Mouse (Mus musculus): ENCODE measurements around the gene Plvap. TPM values are rescaled to one million over a fixed set of nuclear protein-coding genes. Genes with fewer than 3 reads are reported as not detected.

Gene Plvap
- 59.3 and 63.7 TPM in 2 replicates for polyA plus RNA-seq (2014; fragmentation: Nextera tagmentation; extraction: Ambion mirVana)

DNA sequence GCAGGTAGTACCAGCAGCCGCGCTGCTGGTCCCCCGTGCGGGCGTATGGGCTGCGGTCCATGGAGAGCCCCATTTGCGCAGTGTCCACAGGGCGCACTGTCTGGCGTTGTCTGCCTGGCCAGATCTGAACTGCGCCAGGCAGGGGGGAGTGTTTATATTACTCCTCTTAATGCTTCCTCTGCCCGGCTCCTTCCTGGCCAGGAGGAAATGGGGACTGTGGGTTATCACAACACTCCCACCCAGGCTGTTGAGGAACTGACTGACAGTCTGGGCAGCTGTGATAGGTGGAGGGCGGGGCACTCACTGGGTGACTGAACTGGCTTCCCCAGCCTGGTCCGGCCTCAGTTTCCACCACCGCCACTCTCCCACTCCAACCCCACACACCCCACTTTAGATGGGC is at the start of gene Plvap:
Plvap (minus strand) TSS at position 109 of the 400 bp plus-strand sequence.
- 20% methylated on average over 14 of the region's 14 CpGs for WGBS
- no peaks in the 10 kb centered on the region for H3K9me3 ChIP-seq (ENCODE audit: control insufficient read depth, low read length)
- no peak within 1 kb of the TSS for H3K9ac ChIP-seq (ENCODE audit: low read length)
- H3K4me2 ChIP-seq (ENCODE audit: low read length), result no peak within 1 kb of the TSS; the same call in 1 of the 2 replicates
- peaks cover 26% of the 10 kb centered on the region for H3K27me3 ChIP-seq (replicated peaks; ENCODE audit: control insufficient read depth, insufficient read depth, low read length)
- no peak within 1 kb of the TSS for H3K27ac ChIP-seq (ENCODE audit: low read depth)
- no peaks in the 10 kb centered on the region for H3K4me1 ChIP-seq (replicated peaks; ENCODE audit: control insufficient read depth, insufficient read depth, low read length)
- H3K4me3 ChIP-seq (ENCODE audit: low read depth, low read length), result peak within 1 kb of the TSS; percentile 13; the same call in 1 of the 2 replicates
- no peak for ATAC-seq (replicated peaks; ENCODE audit: low FRiP score, low TSS enrichment, low read depth)
- no peak for DNase-seq (ENCODE audit: low spot score)
- no peaks in the 10 kb centered on the region for H3K36me3 ChIP-seq (ENCODE audit: control insufficient read depth, insufficient read depth, low read length)

- Histone ChIP-seq H3K9ac (ENCODE audit: low read length) (no peak overlapping the region), H3K27me3 (replicated peaks; ENCODE audit: control insufficient read depth, insufficient read depth, low read length) (peaks cover 74% of the 10 kb centered on the region), H3K27ac (ENCODE audit: low read depth) (no peak overlapping the region), H3K4me1 (replicated peaks; ENCODE audit: control insufficient read depth, insufficient read depth, low read length) (peaks cover 4% of the 10 kb centered on the region; the same call in 1 of the 2 replicates), H3K4me2 (ENCODE audit: low read length) (no peak overlapping the region), H3K9me3 (ENCODE audit: control insufficient read depth, low read length) (peaks cover 6% of the 10 kb centered on the region; the same call in 1 of the 2 replicates), H3K4me3 (ENCODE audit: low read depth, low read length) (no peak overlapping the region), H3K36me3 (ENCODE audit: control insufficient read depth, insufficient read depth, low read length) (no peaks in the 10 kb centered on the region)
- 84% methylated on average over 5 of the region's 5 CpGs for WGBS
- DNase-seq (ENCODE audit: low spot score) (no peak), ATAC-seq (replicated peaks; ENCODE audit: low FRiP score, low TSS enrichment, low read depth) (no peak)
Measured at GRCm38 (mm10) chr8:71560765-71561164, 49.2 kb upstream of the Plvap start.

DNA sequence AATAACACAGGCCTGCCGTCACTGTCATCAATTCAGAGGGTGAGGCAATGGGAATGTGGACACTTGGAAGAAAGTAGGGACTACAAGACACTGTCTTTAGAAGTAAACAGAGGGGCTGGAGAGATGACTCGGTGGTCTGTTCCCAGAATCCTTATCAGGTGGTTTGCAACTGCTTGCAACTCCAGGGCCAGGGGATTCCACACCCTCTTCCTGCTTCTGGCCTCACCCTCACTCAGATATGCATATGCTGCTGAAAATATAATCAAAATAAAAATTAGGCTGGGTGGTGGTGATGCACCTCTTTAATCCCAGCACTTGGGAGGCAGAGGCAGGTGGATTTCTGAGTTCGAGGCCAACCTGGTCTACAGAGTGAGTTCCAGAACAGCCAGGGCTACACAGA is 48.5 kb upstream of the Plvap start:
- Histone ChIP-seq H3K27me3 (replicated peaks; ENCODE audit: control insufficient read depth, insufficient read depth, low read length) (peaks cover 75% of the 10 kb centered on the region), H3K36me3 (ENCODE audit: control insufficient read depth, insufficient read depth, low read length) (no peaks in the 10 kb centered on the region), H3K4me3 (ENCODE audit: low read depth, low read length) (no peak overlapping the region), H3K4me1 (replicated peaks; ENCODE audit: control insufficient read depth, insufficient read depth, low read length) (peaks cover 4% of the 10 kb centered on the region; the same call in 1 of the 2 replicates), H3K9ac (ENCODE audit: low read length) (no peak overlapping the region), H3K27ac (ENCODE audit: low read depth) (no peak overlapping the region), H3K4me2 (ENCODE audit: low read length) (no peak overlapping the region), H3K9me3 (ENCODE audit: control insufficient read depth, low read length) (peaks cover 6% of the 10 kb centered on the region; the same call in 1 of the 2 replicates)
- DNase-seq (ENCODE audit: low spot score), result no peak
- no peak for ATAC-seq (replicated peaks; ENCODE audit: low FRiP score, low TSS enrichment, low read depth)
- WGBS, result 70% methylated on average over 3 of the region's 3 CpGs

DNA sequence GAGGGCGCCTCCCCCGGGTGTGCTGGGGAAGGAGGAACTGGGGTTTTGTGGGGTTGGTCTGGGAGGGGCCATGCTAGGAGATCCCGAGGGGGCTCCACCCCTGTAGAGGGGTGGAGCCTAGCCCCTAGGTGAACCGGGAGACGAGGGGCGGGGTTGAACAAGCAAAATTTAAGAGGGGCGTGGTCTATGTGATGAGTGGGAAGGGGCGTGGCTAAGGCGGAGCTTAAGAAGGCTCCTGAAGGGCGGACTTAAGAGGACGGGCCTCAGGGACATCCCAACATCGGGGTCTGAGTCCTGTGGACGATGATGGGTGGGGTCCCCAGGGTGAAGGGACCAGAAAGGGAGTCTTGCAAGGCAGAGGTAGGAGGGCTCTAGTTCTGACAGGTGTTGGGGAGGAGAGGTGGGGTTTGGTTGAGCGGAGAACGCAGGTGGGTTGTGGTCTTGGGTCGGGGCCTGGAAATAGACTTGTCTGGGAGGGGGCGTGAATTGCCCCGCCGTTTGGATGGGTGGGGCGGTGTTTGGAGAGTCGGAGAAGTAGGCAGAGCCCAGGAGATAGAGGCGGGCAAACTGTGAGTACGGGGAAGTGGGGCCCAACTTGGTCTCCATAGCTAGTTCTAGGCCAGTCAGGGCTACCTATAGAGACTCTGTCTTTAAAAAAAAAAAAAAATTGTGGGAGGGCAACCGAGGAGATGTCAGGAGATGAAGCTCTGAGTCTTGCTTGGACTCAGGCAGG is 47.6 kb upstream of the Plvap start:
- Histone ChIP-seq H3K27ac (ENCODE audit: low read depth) (no peak overlapping the region), H3K4me2 (ENCODE audit: low read length) (peak overlapping the region; percentile 65), H3K9me3 (ENCODE audit: control insufficient read depth, low read length) (peaks cover 2% of the 10 kb centered on the region; the same call in 1 of the 2 replicates), H3K4me1 (replicated peaks; ENCODE audit: control insufficient read depth, insufficient read depth, low read length) (peaks cover 4% of the 10 kb centered on the region; the same call in 1 of the 2 replicates), H3K4me3 (ENCODE audit: low read depth, low read length) (peak overlapping the region; percentile 40), H3K9ac (ENCODE audit: low read length) (0 out of 2 replicates have a peak overlapping the region, but pooled peaks have one; percentile 34), H3K27me3 (replicated peaks; ENCODE audit: control insufficient read depth, insufficient read depth, low read length) (peaks cover 75% of the 10 kb centered on the region), H3K36me3 (ENCODE audit: control insufficient read depth, insufficient read depth, low read length) (no peaks in the 10 kb centered on the region)
- ATAC-seq (replicated peaks; ENCODE audit: low FRiP score, low TSS enrichment, low read depth) (peak; percentile 67), DNase-seq (ENCODE audit: low spot score) (peak; percentile 81)
- under 1% methylated on average over 24 of the region's 24 CpGs for WGBS

DNA sequence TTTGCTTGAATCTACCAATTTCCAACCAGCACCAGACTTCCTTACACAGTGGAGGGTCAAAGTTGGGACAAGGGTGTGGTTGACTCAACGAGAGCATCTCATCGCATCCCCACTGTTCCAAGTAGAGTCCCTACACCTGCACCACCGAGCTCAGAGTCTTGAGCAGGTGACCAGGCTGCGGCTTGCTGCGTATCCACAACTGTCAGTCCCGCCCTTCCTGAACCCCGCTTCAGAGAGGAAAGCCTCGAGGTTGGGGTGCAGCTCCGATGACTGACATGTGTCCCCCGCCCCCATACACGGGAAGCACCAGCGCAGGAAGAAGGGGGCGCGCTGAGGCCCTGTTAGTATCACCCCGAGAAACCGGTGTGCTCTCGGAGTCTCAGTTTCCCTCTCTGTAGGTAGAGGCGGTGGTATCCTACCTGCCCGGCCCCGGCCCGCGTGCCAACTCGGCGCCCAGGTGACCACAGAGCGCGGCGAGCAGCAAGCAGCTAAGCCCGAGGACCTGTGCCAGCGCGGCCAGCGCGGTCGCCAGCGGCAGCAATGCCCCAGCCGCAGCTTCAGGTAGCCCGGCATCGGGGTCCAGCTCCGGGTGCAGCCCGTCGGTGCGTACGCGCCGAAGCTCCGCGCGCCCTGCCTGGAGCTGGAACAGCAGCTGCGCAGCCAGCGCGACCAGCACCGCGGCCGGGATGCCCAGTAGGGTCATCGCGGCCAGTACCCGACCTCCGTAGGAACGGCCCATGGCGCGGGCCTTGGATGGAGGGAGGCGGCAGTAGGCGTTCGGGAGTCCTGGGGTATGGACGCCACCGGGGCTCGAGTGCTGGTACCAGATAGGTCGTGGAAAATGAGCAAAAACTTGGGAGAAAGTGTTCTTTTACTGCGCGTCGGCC is 46.8 kb upstream of the Plvap start, which contains the start of gene Tmem221:
Tmem221 (minus strand) TSS at position 801 of the 887 bp plus-strand sequence.
- H3K27me3 ChIP-seq (replicated peaks; ENCODE audit: control insufficient read depth, insufficient read depth, low read length), result peaks cover 75% of the 10 kb centered on the region
- peak within 1 kb of the TSS; percentile 40 for H3K4me3 ChIP-seq (ENCODE audit: low read depth, low read length)
- H3K9ac ChIP-seq (ENCODE audit: low read length), result 0 out of 2 replicates have a peak within 1 kb of the TSS, but pooled peaks have one; percentile 34
- no peak within 1 kb of the TSS for H3K27ac ChIP-seq (ENCODE audit: low read depth)
- H3K4me2 ChIP-seq (ENCODE audit: low read length), result peak within 1 kb of the TSS; percentile 65
- 5% methylated on average over 70 of the region's 70 CpGs for WGBS
- ATAC-seq (replicated peaks; ENCODE audit: low FRiP score, low TSS enrichment, low read depth) (peak; percentile 20), DNase-seq (ENCODE audit: low spot score) (peak; percentile 65)
- H3K36me3 ChIP-seq (ENCODE audit: control insufficient read depth, insufficient read depth, low read length), result no peaks in the 10 kb centered on the region
- H3K9me3 ChIP-seq (ENCODE audit: control insufficient read depth, low read length), result no peaks in the 10 kb centered on the region
- peaks cover 4% of the 10 kb centered on the region; the same call in 1 of the 2 replicates for H3K4me1 ChIP-seq (replicated peaks; ENCODE audit: control insufficient read depth, insufficient read depth, low read length)

DNA sequence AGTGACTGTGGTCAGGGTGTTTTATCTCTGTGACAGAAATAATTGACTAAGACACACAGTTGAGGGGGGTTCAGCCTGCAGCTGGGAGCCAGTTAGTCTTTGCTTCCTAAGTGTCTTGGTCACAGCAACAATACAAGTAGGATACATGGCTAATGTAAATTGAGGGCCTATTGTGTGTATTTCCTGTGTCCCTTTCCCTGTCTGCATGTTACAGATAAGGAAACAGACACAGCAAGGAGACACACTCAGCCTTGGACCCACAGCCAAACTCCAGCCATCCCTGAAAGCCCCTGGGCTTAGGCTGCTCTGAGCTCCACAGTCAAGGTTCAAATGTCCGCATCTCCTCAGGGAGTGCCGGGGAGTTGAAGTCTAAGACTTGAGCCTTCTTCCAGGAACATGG is 43.1 kb upstream of the Plvap start:
- Histone ChIP-seq H3K27ac (ENCODE audit: low read depth) (no peak overlapping the region), H3K9ac (ENCODE audit: low read length) (no peak overlapping the region)

GRCm38 (mm10) chr8:71554001-71554400 is 42.4 kb upstream of the Plvap start:
- Histone ChIP-seq H3K9me3 (ENCODE audit: control insufficient read depth, low read length) (no peaks in the 10 kb centered on the region), H3K36me3 (ENCODE audit: control insufficient read depth, insufficient read depth, low read length) (no peaks in the 10 kb centered on the region), H3K9ac (ENCODE audit: low read length) (no peak overlapping the region), H3K4me1 (replicated peaks; ENCODE audit: control insufficient read depth, insufficient read depth, low read length) (no peaks in the 10 kb centered on the region; the same call in 1 of the 2 replicates), H3K27me3 (replicated peaks; ENCODE audit: control insufficient read depth, insufficient read depth, low read length) (peaks cover 34% of the 10 kb centered on the region), H3K27ac (ENCODE audit: low read depth) (no peak overlapping the region), H3K4me2 (ENCODE audit: low read length) (no peak overlapping the region), H3K4me3 (ENCODE audit: low read depth, low read length) (no peak overlapping the region)
- DNase-seq (ENCODE audit: low spot score), result no peak
- WGBS, result 64% methylated on average over 6 of the region's 6 CpGs
- ATAC-seq (replicated peaks; ENCODE audit: low FRiP score, low TSS enrichment, low read depth), result no peak

More for the DNA sequence above, 43.1 kb upstream of the Plvap start:
- no peak overlapping the region for H3K4me3 ChIP-seq (ENCODE audit: low read depth, low read length)
- H3K4me1 ChIP-seq (replicated peaks; ENCODE audit: control insufficient read depth, insufficient read depth, low read length), result no peaks in the 10 kb centered on the region; the same call in 1 of the 2 replicates
- no peak overlapping the region for H3K4me2 ChIP-seq (ENCODE audit: low read length)
- no peaks in the 10 kb centered on the region for H3K9me3 ChIP-seq (ENCODE audit: control insufficient read depth, low read length)
- peaks cover 41% of the 10 kb centered on the region for H3K27me3 ChIP-seq (replicated peaks; ENCODE audit: control insufficient read depth, insufficient read depth, low read length)
- WGBS, result 83% methylated on average over 2 of the region's 2 CpGs
- no peak for DNase-seq (ENCODE audit: low spot score)
- H3K36me3 ChIP-seq (ENCODE audit: control insufficient read depth, insufficient read depth, low read length), result no peaks in the 10 kb centered on the region
- ATAC-seq (replicated peaks; ENCODE audit: low FRiP score, low TSS enrichment, low read depth), result no peak

GRCm38 (mm10) chr8:71552770-71553169 is 41.2 kb upstream of the Plvap start:
- Histone ChIP-seq H3K36me3 (ENCODE audit: control insufficient read depth, insufficient read depth, low read length) (peaks cover 9% of the 10 kb centered on the region), H3K27me3 (replicated peaks; ENCODE audit: control insufficient read depth, insufficient read depth, low read length) (peaks cover 22% of the 10 kb centered on the region), H3K9ac (ENCODE audit: low read length) (no peak overlapping the region), H3K4me1 (replicated peaks; ENCODE audit: control insufficient read depth, insufficient read depth, low read length) (no peaks in the 10 kb centered on the region), H3K27ac (ENCODE audit: low read depth) (no peak overlapping the region), H3K4me3 (ENCODE audit: low read depth, low read length) (no peak overlapping the region), H3K9me3 (ENCODE audit: control insufficient read depth, low read length) (no peaks in the 10 kb centered on the region), H3K4me2 (ENCODE audit: low read length) (no peak overlapping the region)
- DNase-seq (ENCODE audit: low spot score) (no peak), ATAC-seq (replicated peaks; ENCODE audit: low FRiP score, low TSS enrichment, low read depth) (no peak)
- 44% methylated on average over 6 of the region's 6 CpGs for WGBS

Measured in intestine, embryonic 14.5 days (tissue).